Mouse (Mus musculus) left cerebral cortex, postnatal 36 days (tissue): ENCODE measurements at regions not wholly inside any gene's neighbourhood (a gene's known extent, or its start where the extent isn't known, plus 50 kb on each side); places are given as distances from the start of the nearest gene placed in this dataset.
A peak's percentile ranks its signal among the peaks of the same experiment; 100 is the strongest.

ENCODE experiments used
- DNase-seq, 2 experiments: peaks; one replicate each; pipeline ENCODE4 v3.0.0; 2021 to 2022; ENCODE audit warnings: low spot score in 2 of 2, mixed read lengths in 1 of 2
- intact Hi-C: fragments of 180-260 bp; cut with DNase I; formaldehyde crosslinking; loops from one replicate; pipeline ENCODE4 v1.15.1; 2025

- no peak for DNase-seq
- intact Hi-C loops = loop anchor here (5.0 kb wide), 1 partner anchor 190 kb away; the partner anchor contains the start of gene Nav3
Observed at GRCm38 (mm10) chr10:110647603-110648002, 97.6 kb upstream of the E2f7 start.

- DNase-seq = peak in 1 of 2 experiments; percentile 12
- intact Hi-C loops = loop anchor here (10.0 kb wide), 1 partner anchor 525 kb away; no protein-coding TSS in a partner anchor
Observed at GRCm38 (mm10) chr10:110650107-110650506, 95.1 kb upstream of the E2f7 start.

GRCm38 (mm10) chr10:110650851-110651250 is 94.4 kb upstream of the E2f7 start:
- intact Hi-C loops = loop anchor here (10.0 kb wide), 1 partner anchor 526 kb away; no protein-coding TSS in a partner anchor
- DNase-seq = no peak

- intact Hi-C loops = loop anchor here (10.0 kb wide), 1 partner anchor 529 kb away; no protein-coding TSS in a partner anchor
Observed at GRCm38 (mm10) chr10:110654070-110654469, 91.2 kb upstream of the E2f7 start.

GRCm38 (mm10) chr10:110658153-110658695 is 87.0 kb upstream of the E2f7 start:
- intact Hi-C loops = loop anchor here (10.0 kb wide), 1 partner anchor 533 kb away; no protein-coding TSS in a partner anchor
- DNase-seq = no peak

More at GRCm38 (mm10) chr10:110654070-110654469, 91.2 kb upstream of the E2f7 start:
- no peak for DNase-seq

- intact Hi-C loops = no loop called here
- no peak for DNase-seq
Observed at GRCm38 (mm10) chr10:110676503-110676902, 68.7 kb upstream of the E2f7 start.
